Mouse (Mus musculus) urinary bladder, postnatal 10 days (tissue): ENCODE data around the gene Hgf.

ENCODE experiments used
- DNase-seq: peaks from one replicate; pipeline ENCODE4 v3.0.0; 2022; ENCODE audit warnings: low spot score

Gene Hgf

GRCm38 (mm10) chr5:16553304-16554047 lies at the start of gene Hgf:
Gene Hgf (plus strand): TSS chr5:16553495.
- DNase-seq = no peak

GRCm38 (mm10) chr5:16506702-16507350 lies 46.5 kb upstream of the Hgf start:
- DNase-seq = no peak

- no peak for DNase-seq
Observed at GRCm38 (mm10) chr5:16531619-16532277, 21.5 kb upstream of the Hgf start.

GRCm38 (mm10) chr5:16538067-16538466 lies 15.2 kb upstream of the Hgf start:
- no peak for DNase-seq

GRCm38 (mm10) chr5:16541561-16542116 lies 11.7 kb upstream of the Hgf start:
- no peak for DNase-seq

GRCm38 (mm10) chr5:16547490-16547889 lies 5.8 kb upstream of the Hgf start:
- DNase-seq = no peak

GRCm38 (mm10) chr5:16552647-16553046 lies 648 bp upstream of the Hgf start:
- no peak for DNase-seq

GRCm38 (mm10) chr5:16560247-16560646 lies 7.0 kb downstream of the Hgf start:
- DNase-seq = no peak

GRCm38 (mm10) chr5:16568997-16569396 lies 15.7 kb downstream of the Hgf start:
- DNase-seq = no peak

GRCm38 (mm10) chr5:16577882-16578742 lies 24.8 kb downstream of the Hgf start:
- no peak for DNase-seq

- DNase-seq = no peak
Observed at GRCm38 (mm10) chr5:16595699-16596098, 42.4 kb downstream of the Hgf start.

- no peak for DNase-seq
Observed at GRCm38 (mm10) chr5:16597996-16598395, 44.7 kb downstream of the Hgf start.

- DNase-seq = no peak
Observed at GRCm38 (mm10) chr5:16601463-16601862, 48.2 kb downstream of the Hgf start.

- no peak for DNase-seq
Observed at GRCm38 (mm10) chr5:16632996-16633395, 79.7 kb downstream of the Hgf start.

GRCm38 (mm10) chr5:16646417-16646816 lies 93.1 kb downstream of the Hgf start:
- DNase-seq = no peak

- DNase-seq = no peak
Observed at GRCm38 (mm10) chr5:16647701-16648100, 94.4 kb downstream of the Hgf start.

GRCm38 (mm10) chr5:16650240-16650639 lies 96.9 kb downstream of the Hgf start:
- DNase-seq = no peak

- no peak for DNase-seq
Observed at GRCm38 (mm10) chr5:16654022-16654421, 100.7 kb downstream of the Hgf start.
